Mouse (Mus musculus) kidney, postnatal 4 days (tissue): ENCODE results near the gene Olfr1416.
"Not testable (repeated sequence)": the region's sequence is repeated elsewhere in the genome, so short reads cannot be mapped to it uniquely, and the experiment has no call there.

ENCODE experiments used
- DNase-seq, 2 experiments: peaks; one replicate each; pipeline ENCODE4 v3.0.0; 2021; ENCODE audit warnings: mixed read lengths in 2 of 2

Olfr1416 gene

GRCm38 (mm10) chr1:92485013-92485412, at the start of gene Olfr1416:
Olfr1416 (minus strand) TSS chr1:92485113.
- DNase-seq = no peak

DNA sequence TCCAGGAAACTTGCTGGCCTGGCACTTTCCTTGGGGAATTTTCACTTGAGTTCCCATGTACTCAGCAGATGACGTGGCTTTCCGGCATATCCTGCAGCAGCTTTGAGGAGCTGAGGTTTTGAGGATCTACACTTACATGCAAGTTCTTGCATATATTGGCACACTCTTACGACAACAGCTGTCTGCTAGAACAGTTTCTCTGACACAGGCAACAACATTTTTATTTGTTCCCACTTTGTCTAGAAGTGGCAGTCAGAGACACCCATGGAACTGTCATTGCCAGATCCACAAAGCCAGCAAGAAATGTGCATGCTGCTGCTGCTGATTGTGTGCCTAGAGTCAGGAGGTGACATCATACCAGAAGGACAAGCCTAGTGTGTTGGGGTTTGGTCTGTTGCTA, 38.9 kb upstream of the Olfr1416 start:
- DNase-seq = no peak

DNA sequence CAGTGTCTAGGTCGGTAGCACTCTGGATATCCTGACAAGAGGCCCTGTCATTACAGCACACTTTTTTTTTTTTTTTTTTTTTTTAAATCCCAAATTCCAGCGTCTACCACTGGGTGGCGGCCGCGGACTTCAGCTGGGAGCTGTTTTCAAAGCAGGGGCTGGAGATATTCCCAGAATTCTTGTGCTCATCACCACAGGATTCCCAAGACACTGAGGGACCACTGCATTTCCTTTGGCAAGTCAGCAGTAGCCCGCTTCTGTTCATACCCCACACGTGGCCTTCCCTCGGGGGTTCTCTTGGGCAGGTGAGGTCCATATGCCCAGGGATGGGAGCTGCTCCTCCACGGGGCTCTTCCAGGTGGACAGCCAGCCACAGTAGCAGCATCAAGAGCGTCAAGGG, 36.5 kb upstream of the Olfr1416 start:
- peak; percentile 68 to 69 for DNase-seq

DNA sequence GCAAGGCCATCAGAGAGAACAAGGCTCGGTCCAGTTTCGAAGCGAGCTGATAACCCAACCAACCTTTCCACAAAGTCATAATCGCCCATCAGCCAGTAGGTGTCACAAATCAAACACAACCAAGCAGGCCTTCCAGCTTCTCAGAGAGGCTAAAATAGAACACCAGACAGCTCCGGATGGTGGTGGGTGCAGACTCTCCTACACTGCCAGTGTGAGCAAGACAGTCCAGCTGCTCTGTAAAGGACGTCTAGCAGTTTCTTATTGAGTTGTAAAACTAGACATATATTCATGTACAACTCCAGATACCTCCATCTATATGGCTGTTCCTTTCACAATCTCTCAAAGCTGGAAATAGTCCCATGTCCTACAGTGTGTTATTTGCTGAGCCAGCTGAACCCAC, 34.1 kb upstream of the Olfr1416 start:
- no peak for DNase-seq

DNA sequence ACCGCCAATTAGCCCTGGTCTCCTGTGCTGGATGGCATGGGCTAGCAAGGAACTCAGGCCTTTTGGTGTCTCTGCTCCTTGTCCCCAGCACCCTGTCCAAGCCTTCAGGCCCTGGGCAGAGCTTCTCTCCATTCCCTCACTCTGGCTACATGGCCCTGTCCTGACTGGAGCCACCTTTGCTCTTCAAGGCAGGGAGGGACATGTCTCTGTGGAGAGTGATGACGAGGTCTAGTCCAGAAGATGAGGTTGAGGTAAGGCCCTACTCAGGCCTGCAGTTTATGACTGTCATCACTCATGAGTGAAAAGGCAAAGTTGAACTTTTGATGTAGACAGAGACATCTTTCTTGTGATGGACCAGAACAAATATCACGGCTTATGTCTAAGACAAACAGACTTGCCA, 33.6 kb upstream of the Olfr1416 start, which contains the start of gene Olfr1414:
TSS of gene Olfr1414 (minus strand) at position 101 of the 400 bp plus-strand sequence.
- no peak for DNase-seq

DNA sequence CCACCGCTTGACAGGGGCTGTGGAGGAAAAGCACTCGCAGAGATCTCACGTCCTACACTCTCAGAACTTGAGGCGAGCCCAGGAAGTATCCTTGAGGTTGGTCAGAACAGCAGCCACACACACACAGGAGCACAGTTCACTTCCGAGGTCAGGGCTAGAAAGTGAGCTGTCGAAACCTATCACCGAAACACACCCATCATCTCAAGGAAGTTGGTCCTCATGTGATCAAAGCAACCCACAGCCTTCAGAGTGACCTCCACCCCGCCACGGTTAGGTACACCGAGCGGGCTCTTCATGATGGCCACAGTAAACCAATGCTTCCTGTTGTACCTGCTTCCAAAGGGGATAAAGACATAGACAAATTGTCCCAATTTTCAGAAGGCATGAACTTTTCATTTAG, 30.5 kb upstream of the Olfr1416 start:
- no peak for DNase-seq

- not testable (repeated sequence) for DNase-seq
These were observed 26.7 kb upstream of the Olfr1416 start for GRCm38 (mm10) chr1:92511646-92512045.

- no peak for DNase-seq
These were observed 11.1 kb upstream of the Olfr1416 start, which contains the start of gene Olfr1415 for GRCm38 (mm10) chr1:92496001-92496400. Olfr1415 (minus strand) TSS chr1:92496101.

GRCm38 (mm10) chr1:92474066-92474578, 10.8 kb downstream of the Olfr1416 start:
- DNase-seq = no peak

DNA sequence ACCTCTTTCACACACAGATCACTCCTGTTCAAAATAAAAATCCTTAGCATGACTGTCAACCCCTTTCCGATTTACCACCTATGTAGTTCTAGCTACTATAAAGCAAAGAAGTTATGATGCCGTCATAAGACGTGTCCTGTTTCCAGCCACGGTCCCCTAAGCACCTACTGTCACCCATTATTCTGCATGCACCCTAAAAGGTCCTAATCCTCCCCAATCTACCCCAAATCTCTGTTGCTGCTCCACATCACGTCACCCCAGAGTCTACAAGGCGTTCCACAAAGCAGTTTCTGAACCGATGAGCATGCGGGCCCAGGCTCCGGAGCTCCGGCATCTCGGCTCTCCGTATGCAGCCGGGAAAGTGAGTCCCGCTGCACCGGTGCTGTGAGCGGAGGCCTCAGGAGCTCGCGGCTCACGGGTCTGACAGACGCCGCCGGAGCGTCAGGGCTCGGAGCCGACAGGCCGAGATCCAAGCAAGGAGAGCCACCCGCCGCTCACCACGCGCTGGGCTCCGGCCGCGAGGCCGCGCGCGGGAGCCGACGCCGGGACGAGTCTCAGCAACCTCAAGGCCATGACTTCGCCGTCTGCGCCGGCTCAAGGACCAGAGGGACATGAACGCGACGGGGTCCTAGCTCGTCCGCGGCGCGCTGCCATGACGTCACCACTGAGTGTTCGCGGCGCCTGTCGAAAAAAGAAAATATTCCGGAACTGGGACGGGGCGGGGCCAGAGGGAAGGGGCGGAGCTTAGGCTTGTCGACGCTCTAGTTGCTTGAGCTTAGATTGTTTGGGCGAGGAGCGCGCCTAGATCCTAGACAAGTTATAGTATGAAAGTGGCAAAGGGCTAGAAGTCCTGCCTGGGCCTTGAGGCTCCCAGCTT, 11.5 kb downstream of the Olfr1416 start, which contains the start of gene Ndufa10:
TSS of gene Ndufa10 (minus strand) at position 696 of the 877 bp plus-strand sequence.
- DNase-seq = peak; percentile 97 to 98

GRCm38 (mm10) chr1:92468891-92469290, 16.0 kb downstream of the Olfr1416 start:
- DNase-seq = no peak

DNA sequence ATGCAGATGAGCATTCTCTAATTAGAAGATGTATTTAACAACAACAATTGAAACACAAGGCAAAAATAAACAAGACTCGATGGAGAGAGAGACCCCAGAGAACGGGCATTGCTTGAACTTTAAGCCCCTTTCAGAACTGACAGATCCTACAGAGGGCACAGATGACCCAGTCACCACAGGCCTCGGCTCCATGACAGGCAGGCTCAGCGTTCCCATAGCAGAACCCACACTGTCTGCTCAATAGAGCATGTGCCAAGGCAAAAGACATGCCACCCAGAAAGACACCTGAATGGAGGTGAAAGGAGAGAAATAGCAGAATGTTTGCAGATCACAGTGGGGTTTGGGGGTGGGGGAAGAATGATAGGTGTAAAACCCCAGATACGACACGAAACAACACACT, 26.5 kb downstream of the Olfr1416 start:
- no peak for DNase-seq

DNA sequence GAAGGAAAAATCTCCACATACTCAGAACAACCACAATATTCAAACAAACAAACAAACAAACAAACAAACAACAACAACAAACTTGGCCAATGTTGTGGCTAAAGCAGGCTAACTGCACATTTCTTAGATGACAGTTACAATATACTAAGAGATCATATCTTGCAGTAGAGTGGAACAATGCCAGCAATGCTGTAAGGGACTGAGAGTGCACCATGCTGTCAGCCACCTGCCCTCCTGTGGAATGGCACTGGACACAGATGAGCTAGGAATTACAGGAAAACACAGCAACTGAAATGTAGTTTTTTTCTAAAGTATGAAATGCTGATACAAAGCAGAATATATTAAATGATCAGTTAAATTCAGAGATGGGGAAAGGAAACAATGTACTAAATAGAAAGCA, 27.2 kb downstream of the Olfr1416 start:
- no peak for DNase-seq

DNA sequence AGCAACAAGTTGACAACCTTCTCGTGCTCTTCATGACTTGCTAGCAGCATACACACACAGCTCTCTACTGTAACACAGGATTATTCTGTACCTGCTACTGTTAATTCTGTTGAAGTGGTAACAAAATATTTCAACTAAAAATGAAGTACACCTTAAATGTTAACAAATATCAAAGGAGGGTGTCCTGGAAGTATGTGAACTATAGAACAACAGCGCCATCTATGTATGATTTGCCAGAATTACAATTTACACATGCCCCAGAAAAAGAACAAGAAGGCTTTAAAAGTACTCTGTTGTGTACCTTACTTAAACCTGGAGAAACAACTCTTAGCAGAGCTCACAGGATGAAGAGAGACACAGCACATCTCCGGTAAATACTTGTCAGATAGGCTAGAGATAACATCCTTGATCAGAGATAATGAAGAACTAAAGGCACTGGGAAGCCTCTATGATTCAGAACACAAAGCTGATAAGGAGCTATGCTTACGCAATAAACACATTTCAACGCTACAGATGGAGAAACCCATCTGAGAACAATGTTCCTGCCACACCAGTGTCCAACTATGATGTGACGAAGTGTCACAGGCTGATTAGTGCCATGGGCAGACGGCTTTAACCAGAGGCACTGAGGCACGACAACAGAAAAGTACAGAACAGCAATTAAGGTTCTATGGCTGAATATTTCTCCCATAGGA, 31.0 kb downstream of the Olfr1416 start:
- no peak for DNase-seq

DNA sequence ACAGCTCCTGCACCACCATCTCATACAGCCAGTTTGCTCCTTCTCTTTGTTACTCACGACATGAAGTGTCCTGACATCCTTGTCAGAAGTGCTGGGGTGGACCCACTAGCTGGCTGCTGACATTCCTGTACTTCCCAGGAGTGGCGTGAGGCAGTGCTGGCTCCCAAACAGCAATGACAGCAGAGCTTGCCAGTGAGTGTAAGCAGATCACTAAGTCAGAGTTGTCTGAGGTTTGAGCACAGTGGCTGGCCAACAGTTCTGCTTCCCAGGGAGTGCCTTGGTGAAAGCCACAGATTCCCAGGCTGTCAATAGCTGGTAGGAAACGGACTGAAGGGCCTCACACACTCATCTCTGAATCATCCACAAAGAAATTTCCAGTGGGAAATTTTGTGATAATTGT, 36.6 kb downstream of the Olfr1416 start:
- DNase-seq = no peak

- DNase-seq = no peak
These were observed 43.4 kb downstream of the Olfr1416 start for GRCm38 (mm10) chr1:92441453-92442063.

DNA sequence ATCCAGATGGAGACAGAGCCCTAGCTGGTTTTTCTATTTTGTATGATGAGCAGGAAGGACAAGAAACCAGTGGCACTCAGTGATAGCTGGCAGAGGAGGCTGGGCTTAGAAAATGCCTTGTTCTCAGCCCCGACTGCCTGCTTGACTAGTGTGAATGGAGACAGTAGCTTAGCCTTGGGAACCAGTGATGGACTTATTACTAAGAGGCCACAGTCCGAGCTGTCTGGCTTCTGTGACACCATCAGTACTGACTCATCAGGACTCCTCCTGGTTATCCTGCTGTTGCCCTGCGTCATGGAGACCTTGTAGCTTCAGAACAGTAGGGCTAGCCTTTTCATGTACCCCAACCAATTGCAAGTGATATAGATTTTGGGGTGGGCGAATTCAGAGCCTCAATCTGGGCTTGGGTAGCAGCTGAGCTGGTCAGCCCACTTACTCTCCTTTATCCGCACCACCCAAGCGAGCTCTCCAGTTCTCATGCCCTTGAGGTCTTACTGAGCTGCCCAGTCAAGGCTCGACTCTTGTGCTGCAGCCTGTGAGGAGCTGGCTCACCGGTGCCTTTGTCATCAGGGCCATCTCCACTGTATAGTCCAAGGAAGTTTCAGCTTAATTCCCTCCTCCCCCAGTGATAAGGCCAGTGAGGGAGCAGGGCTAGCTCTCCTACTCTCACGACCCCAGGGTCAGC, 44.7 kb downstream of the Olfr1416 start:
- DNase-seq = no peak

DNA sequence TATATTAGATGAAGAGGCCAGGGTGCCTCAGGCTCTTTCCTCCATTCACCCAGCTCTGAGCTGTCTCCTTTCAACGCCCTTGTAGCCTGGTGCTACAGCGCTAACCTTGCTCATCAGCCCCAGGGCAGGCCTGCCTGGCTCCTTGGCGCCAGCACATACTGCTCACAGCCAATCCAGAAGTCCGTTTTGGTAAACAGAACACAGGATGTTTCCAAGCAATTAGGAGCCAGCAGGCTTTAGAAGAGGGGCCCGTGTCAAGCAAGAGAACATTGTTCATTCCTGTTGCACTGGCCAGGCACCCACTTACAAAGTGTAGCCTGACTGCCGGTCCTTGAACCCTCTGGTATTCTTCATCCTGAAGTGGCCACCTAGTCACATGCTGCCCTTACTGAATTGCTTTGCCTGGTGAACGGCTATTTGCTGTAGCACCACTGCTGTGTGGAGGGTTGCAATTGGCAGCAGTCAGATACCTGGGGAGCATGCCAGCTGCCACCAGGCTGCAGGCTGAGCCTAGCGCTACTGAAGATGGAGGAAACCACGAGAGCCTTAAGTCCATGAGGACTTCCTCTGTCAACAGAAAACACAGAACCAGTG, 47.1 kb downstream of the Olfr1416 start:
- DNase-seq = peak in 1 of 2 experiments; percentile 13

DNA sequence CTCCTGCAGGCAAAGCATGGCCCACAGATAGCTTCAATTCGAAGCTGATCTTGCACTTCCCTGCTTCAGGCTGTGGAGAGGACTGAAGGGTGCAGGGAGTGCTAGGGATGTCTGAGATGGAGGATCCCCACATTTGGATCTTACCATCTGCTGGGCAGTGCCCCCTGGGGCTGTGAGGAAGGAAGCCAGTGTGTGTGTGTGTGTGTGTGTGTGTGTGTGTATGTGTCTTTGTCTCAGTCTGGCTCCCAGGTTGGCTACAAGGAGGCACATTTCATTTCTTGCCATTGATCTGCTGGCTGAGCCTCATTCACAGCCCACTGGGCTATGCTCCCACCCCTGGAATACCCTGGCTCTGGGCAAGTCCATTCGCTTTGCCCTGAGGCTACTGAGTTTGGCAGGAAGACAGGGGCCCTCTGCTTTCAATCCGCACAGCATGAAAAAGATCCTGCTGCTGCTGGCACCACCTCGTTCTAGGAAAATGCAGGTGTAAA, 48.0 kb downstream of the Olfr1416 start:
- DNase-seq = no peak

DNA sequence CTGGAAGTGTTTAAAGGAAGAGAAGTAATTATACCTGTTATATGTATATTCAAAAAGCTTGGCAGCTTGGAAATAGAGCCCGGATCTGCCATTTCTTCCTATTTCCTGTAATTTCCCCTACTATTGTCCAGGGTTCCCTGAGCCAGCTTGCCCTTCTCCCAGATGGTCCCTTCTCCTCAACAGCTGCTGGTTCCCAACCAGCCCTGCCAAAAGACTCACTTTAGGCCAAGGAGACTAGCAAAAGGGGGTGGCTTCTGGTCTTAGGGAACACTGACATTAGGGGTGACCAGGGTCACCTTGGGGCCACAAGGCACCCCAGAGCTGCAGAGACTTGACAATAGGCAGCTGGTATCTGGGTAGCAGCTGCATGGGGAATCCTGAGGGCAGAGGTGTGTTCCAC, 49.9 kb downstream of the Olfr1416 start:
- DNase-seq = no peak

- no peak for DNase-seq
These were observed 52.1 kb downstream of the Olfr1416 start for GRCm38 (mm10) chr1:92432791-92433190.

DNA sequence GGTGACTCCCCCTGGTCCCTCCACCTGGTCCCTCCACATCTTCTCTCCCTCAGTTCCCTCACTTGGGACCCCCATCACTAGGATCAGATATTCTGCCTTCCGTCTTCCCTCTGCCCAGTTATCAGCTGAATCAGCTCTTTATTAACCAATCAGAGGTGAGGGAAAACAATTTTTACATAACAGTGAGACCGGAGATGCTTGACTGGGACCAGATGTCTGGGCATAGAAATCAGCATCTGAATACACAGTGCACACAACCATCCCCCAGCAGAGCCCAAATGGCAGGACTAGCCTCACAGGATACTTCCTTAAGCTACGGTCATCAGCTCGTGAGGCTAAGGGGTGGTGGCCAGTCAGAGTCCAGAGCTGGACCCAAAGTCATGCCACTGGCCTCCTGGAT, 52.8 kb downstream of the Olfr1416 start:
- DNase-seq = no peak
